Mouse (Mus musculus): ENCODE results near the gene Col23a1.

- TF ChIP-seq POLR2A (IDR thresholded peaks at IDR 0.05; ENCODE audit: borderline replicate concordance, insufficient read depth, low read length) (no peak), CTCF (IDR thresholded peaks at IDR 0.05; ENCODE audit: borderline replicate concordance, insufficient read depth, low read depth, low read length) (no peak)
Observed at GRCm38 (mm10) chr11:51396451-51396850, 106.7 kb downstream of the Col23a1 start.
